Mouse (Mus musculus) erythroblast, adult 5-6 weeks (primary cell): ENCODE measurements around the gene Map3k1. TPM values are rescaled to one million over a fixed set of nuclear protein-coding genes. Genes with fewer than 3 reads are reported as not detected.
A peak's percentile ranks its signal among the peaks of the same experiment; 100 is the strongest.

Experiments
- ATAC-seq: replicated peaks from 2 replicates; pipeline ENCODE4 v1.8.0; 2016; ENCODE audit warnings: moderate number of reproducible peaks, mild to moderate bottlenecking, moderate TSS enrichment, inconsistent platforms; ENCODE audit not compliant: poor library complexity, low FRiP score, severe bottlenecking
- total RNA-seq, 2 experiments: library from RNA; stranded (forward) in 1 of 2; stranded (reverse) in 1 of 2; fragments of 150-400 nt in 1 of 2; fragments of 200-764, 138-1000 nt in 1 of 2; gene quantifications; 2 replicates each; pipeline versions ENCODE4 v1.2.3 to v1.2.4; 2015 to 2017; ENCODE audit warnings: low replicate concordance in 2 of 2

The Map3k1 gene
- 29.0 and 36.7 TPM in 2 replicates for total RNA-seq (2015; ENCODE audit: low replicate concordance)
- 40.0 and 79.6 TPM in 2 replicates for total RNA-seq (2017; ENCODE audit: low replicate concordance)

DNA sequence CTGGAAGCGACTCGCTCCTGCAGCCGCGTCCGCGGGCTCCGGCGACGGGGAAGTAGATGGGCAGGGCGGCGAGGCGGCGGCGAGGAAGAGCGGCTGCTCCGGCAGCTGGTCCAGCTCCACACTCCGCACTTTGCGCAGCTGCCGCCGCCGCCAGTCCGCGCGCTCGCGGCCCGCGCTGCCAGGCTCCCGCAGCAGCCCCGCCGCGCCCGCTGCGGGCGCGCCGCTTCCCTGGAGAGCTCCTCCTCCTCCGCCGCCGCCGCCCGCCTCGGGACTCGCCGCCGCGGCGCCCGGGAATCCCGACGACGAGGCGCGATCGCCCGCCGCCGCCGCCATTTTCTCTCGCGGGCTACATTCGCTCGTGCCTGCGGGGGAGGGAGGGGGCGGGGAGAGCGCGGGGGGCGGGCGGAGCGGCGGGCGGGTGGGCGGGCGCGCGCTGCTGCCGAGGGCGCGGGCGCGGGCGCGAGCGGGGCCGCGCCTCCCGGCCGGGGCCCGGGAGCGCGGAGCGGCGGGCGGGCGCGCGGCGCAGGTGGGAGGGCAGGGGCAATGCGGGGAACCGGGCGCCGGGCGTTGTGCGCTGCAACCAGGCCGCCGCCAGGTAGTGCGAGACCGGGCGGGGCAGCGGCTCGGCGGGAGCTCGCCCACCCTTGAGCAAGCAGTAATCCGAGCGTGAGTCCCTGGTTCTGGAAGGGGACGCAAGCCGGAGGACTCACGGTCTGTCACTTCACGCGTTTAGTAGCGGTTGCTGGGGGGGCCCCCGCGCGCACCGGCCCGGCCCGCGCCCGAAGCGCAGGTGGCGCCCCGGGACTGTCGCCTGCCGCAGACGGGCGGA, at the start of gene Map3k1:
Gene Map3k1 (minus strand): TSS at position 357 of the 829 bp plus-strand sequence.
- peak; percentile 48 for ATAC-seq

GRCm38 (mm10) chr13:111856786-111857455, 48.1 kb upstream of the Map3k1 start:
- no peak for ATAC-seq

DNA sequence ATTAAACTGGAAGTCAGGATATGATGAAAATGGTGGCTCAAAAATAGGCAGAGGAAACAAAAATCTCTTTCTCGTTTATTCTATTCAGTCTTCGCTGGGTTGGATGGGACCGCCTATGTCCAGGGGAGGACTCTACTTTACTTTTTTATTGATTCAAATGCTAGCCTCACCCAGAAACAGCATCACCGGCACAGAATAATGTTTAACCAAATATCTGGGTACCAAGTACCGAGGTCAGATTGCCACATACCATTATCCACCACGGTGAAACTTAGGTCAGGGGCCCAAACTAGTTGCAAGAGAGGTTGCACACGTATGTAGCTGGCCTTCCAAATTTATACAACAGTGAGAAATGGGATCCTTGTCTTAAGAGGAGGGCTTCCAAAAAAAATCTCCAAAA, 47.4 kb upstream of the Map3k1 start:
- no peak for ATAC-seq

DNA sequence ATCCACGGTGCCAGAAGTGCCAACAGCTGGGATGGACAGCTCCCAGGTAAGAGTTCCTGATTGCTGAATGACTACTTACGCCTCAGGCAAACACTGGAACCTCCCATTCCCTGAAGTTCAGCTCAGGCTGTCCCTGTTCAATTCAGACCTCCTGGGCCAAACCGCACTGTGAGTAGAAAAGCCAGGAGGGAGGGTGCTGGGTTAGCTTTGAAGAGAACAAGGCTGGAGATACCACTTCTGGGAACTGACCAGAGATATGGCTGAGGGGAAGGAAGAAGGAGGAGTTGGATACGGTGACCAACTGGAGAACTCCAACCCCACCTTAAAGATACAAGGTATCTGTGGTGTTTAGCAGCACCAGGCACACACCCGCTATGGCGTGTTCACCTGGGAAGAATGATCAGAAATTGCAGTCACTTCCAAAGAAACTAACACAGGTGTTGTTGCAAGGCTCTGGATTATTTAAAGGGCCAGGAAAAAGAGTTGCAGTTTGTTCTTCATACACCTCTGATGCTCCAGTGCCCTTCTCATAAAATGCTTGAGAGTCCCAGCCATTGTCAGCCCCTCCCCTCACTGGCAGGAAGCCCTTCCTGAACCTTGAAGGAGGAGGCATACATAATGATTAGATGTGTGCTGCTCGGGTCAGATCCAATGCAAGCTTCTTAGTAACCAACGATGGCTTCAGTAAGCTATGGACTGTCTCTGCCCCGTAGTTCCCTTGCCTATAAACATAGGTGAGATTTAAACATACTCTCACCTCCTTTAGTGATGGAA, 43.8 kb upstream of the Map3k1 start:
- ATAC-seq, result no peak

- peak; percentile 76 for ATAC-seq
These were observed 41.4 kb upstream of the Map3k1 start for GRCm38 (mm10) chr13:111850046-111850837.

DNA sequence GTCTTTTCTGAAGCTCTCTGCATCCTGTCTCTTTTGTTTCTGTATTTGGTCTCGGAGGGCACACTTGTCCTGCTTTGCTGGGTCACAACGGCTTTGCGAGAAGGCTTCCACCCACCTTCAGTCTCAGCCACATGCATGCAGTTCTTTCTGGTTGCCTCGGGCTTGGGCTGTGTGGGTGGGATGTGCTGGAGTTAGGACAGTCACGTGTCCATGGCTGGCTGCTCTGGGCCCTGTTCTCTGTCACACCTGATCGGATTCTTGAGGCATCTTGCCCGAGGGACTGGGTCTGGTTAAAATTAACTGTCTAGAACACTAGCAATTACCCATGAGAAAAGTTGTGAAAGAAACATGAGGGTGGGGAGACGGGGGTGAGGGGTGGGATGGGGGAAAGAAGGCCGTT, 36.7 kb upstream of the Map3k1 start:
- ATAC-seq, result no peak

- ATAC-seq, result no peak
These were observed 35.5 kb upstream of the Map3k1 start for GRCm38 (mm10) chr13:111844313-111844712.

- no peak for ATAC-seq
These were observed 27.0 kb upstream of the Map3k1 start for GRCm38 (mm10) chr13:111835787-111836186.

GRCm38 (mm10) chr13:111834613-111835012, 25.8 kb upstream of the Map3k1 start:
- no peak for ATAC-seq

- ATAC-seq, result no peak
These were observed 20.7 kb upstream of the Map3k1 start for GRCm38 (mm10) chr13:111829473-111829872.

DNA sequence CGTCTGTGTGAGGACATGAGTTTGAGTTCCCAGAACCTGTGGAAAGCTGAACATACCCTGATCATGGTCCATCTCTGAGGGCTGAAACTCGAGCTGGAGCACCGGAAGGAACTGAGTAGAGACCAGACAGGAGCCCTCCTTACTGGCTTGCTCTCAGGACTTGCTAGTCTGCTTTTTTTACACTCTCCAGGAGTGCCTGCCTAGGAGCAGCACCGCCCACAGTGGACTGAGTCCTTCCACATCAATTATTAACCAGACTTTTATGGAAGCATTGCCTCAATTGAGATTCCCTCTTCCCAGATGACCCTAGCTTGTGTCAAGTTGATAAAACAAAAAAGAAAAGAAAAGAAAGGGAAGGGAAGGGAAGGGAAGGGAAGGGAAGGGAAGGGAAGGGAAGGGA, 18.7 kb upstream of the Map3k1 start:
- ATAC-seq, result no peak

DNA sequence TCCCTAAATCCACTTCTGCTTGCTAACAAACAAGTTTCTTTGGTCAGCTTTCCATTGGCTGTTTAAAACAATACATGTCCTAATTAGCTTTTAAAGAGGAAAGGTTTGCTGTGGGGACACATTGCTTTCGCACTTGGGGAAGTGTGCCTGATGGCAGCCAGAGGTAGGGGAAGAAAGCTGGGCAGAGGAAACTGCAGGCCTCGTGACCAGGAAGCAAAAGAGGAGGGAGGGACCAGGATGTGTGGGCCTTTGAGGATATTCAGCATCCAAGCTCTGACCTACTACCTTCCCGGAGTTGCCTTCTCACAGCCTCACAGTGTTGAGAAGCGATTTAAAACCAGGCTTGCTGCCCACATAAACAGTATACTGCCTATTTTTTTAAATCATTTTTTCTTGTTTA, 15.4 kb upstream of the Map3k1 start:
- ATAC-seq, result no peak

- peak; percentile 54 for ATAC-seq
These were observed 13.1 kb upstream of the Map3k1 start for GRCm38 (mm10) chr13:111821727-111822375.

GRCm38 (mm10) chr13:111819618-111820385, 11.0 kb upstream of the Map3k1 start:
- no peak for ATAC-seq

GRCm38 (mm10) chr13:111819106-111819505, 10.3 kb upstream of the Map3k1 start:
- no peak for ATAC-seq

DNA sequence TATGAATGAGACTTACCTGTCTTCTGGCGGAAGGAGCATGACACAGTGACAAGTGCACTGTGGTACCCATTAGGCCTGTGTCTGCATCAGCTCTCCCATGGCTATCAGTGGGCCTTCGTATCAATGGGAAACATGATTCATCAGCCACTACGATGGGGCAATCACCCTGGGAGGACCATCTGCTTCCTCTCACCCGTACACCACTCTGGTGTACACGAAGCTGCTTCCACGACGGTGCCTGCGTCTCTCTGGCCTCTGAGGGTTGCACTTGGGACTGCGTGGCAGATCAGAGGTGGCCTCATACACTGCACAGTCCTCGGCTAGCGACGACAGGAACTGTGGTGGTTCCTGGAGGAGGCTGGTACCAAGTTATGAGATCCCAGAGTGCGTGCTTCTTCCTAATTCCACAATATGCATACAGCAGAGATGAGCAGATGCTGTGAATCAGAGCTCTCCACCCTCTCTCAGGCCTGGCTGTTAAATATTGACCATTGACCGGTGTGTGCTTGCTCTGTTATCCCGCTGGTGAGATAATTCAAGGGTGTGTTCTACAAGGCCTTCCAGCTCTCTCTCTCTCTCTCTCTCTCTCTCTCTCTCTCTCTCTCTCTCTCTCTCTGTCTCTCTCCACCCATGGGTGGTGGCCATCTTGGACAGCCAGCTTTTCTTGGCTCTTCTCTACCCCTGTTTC, 9.6 kb upstream of the Map3k1 start:
- no peak for ATAC-seq

DNA sequence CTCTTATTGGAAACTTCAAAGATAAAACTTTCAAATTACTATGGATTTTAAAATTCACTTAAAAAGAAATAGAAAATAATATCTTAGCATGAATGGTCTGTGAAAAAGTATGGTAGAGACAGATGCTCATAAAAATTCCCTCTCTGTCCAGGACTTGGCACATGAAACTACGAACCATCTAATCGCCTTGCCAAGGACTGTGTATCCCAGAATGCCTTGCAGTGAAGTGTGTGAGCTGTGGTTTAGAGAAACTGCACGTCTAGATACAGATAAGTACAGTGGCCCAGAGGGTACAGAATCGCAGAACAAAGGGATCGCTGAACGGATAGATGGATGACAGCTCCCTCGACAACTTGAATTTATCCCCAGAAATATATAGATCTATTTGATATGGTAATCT, 9.0 kb upstream of the Map3k1 start:
- no peak for ATAC-seq

DNA sequence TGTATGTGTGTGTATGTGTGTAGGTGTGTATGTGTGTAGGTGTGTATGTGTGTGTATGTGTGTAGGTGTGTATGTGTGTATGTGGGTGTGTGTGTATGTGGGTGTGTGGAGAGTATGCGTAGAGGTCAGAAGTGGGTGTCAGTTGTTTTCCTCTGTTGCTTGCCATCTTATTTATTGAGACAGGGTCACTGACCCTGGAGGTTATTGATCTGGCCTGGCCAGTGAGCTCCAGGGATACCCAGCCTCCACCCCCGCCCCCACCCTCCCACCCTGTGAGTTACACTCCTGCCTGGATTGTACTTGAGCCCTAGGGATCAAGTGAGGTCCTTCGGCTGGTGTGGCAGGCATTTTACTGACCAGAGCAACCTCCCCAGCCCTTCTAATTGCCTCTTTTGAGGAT, 7.6 kb upstream of the Map3k1 start:
- no peak for ATAC-seq
